Mouse (Mus musculus): ENCODE data around the gene Ypel5. TPM values are rescaled to one million over a fixed set of nuclear protein-coding genes. Genes with fewer than 3 reads are reported as not detected.

Ypel5 gene
- polyA plus RNA-seq (2015; fragmentation: Nextera tagmentation; extraction: Ambion mirVana): 39.9 and 50.2 TPM in 2 replicates

DNA sequence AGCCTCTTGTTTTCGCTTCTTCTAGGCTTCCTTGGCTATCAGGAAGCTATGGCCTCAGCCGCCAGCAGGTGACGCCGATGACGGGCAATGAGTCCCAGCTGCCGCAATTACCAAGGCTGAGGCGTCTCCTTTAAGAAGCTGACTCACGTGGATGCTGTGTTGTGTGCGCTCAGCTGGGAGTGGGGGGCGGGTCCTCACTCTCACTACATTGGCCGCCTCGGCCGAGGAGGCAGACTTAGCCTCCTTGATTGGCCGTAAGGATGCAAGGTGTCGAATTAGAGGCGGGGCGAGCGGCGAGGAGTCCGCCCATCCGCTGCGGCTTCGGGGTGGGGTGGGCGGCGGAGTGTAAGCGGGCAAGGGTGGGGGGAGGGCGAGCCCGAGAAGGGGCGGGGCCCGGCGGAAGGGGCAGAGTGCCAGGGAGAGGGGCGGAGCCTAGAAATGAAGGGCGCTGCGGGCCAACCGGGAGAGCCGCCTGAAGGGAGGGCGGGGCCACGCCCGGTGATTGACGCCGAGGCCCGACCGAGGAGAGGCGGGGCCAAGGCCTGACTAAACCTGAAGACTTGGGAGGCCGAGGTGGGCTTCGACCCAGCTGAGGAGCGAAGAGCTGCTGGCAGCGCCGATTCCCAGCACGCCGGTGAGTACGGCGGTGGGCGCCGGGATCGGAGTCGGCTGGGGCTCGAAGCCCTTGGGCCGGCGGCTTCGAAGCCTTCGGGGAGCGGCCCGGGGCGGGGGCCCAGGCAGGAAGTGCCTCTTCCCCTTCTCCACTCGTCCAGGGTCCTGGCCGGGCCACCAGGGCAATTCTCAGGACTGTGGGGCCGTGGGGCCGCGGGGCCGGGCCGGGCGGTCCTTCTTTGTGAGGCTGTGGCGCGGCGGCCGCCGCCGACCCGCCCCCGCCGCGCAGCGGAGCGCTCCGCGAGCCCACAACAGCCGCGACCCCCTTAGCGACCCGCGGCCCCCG, at the start of gene Ypel5:
Gene Ypel5, plus strand, starts transcription at position 296 of the 958 bp plus-strand sequence.

Other genes starting within 250 kb of the Ypel5 start
- 0.09 TPM in 1 of 2 replicates, not detected in the other for gene Alk, start 231.8 kb upstream of the Ypel5 start, polyA plus RNA-seq (2015; fragmentation: Nextera tagmentation; extraction: Ambion mirVana)
- gene Lbh, start 81.9 kb downstream of the Ypel5 start, polyA plus RNA-seq (2015; fragmentation: Nextera tagmentation; extraction: Ambion mirVana): 0.69 and 1.1 TPM in 2 replicates

Data from skeletal muscle tissue, postnatal 0 days (tissue).